8 mouse cellular contexts compared by ENCODE assay signal in genomic region chr2:154412018-154412666, GRCm38 (mm10).
DNase-seq lines count a peak whose midpoint lies in the region; ATAC-seq lines count a peak whose summit lies in the region.

No protein-coding gene starts in this region.

- no peak for ATAC-seq in cerebellum, adult (ENCODE audit: insufficient number of reproducible peaks, low FRiP score, low TSS enrichment)

- peak; percentile 72 to 73 for DNase-seq in cerebellum, adult 18-20 months
- DNase-seq in kidney, postnatal 14 days = peak; percentile 68
- DNase-seq in kidney, adult 11 months = no peak
- DNase-seq in CD4-positive helper T cell, adult 2 months (ENCODE audit: low read depth, low spot score) = peak; percentile 46
- DNase-seq in cerebellum, postnatal 10 days = peak; percentile 73 to 83
- peak; percentile 63 for DNase-seq in lung, postnatal 10 days
- DNase-seq in ovary, adult 18-20 months (ENCODE audit: low spot score) = no peak

Comparison
In these comparisons a context has a peak if more than half of its experiments do, and no peak if none do; other contexts are left out.
1. DNase-seq: peak in cerebellum, adult 18-20 months (2 of 2), kidney, postnatal 14 days (single experiment), CD4-positive helper T cell, adult 2 months (single experiment), cerebellum, postnatal 10 days (2 of 2) and lung, postnatal 10 days (single experiment); none in kidney, adult 11 months (single experiment) and ovary, adult 18-20 months (single experiment).